In the genomic region with DNA sequence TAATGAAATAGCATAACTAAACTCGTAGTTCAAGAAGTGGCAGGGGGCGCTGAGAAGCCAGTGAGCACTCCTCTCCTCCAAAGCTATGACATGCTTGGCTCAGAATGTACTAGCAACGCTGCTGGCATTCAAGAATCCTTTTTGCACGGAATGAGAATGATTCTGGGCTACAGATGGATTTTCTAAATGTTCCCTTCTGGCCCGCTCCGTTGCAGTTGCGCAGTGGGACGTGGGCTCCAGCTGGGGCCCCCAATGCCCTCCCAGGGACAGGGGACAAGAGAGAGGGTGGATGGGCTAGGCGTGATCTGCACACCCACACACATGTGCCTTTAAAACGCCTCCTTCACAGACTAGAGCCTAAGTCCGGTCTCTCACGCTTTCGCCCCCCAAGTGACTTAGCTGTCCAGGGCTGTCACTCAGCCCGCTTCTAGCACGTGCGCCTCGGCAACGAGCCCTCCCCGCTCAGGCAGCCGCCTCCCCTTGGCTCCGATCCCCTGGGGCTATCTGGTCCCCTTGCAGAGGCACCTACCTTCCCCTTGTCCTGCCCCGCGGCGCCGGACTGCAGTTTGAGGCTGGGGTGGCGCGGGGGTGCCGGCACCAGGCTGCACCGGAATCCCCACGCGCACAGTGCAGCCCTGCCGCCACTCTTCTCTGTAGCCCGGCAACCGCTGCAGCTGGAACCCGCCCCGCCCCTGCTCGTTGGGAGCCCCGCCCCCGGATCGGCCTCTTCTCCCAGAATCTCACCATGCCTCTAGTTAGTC, we compare ENCODE assay signal across 7 mouse cellular contexts. TPM values are rescaled to one million over a fixed set of nuclear protein-coding genes. Genes with fewer than 3 reads are reported as not detected.
DNase-seq lines count a peak whose midpoint lies in the region; ATAC-seq and TF ChIP-seq lines count a peak whose summit lies in the region.

No protein-coding gene starts in this region.

- no peaks in the 10 kb centered on the region for H3K9me3 ChIP-seq in limb, embryonic 12.5 days
- H3K9me3 ChIP-seq in midbrain, embryonic 16.5 days (replicated peaks; ENCODE audit: control insufficient read depth, low read length, poor library complexity, severe bottlenecking): no peaks in the 10 kb centered on the region
- H3K9me3 ChIP-seq in stomach, postnatal 0 days (ENCODE audit: control insufficient read depth, low read length): no peaks in the 10 kb centered on the region

- H3K36me3 ChIP-seq in kidney, adult 2 months (ENCODE audit: control insufficient read depth, insufficient read depth, low read length): no peaks in the 10 kb centered on the region
- no peaks in the 10 kb centered on the region for H3K36me3 ChIP-seq in limb, embryonic 12.5 days
- no peaks in the 10 kb centered on the region for H3K36me3 ChIP-seq in midbrain, embryonic 16.5 days (ENCODE audit: control insufficient read depth, insufficient read depth, low read length)
- no peaks in the 10 kb centered on the region for H3K36me3 ChIP-seq in stomach, postnatal 0 days (ENCODE audit: control insufficient read depth, insufficient read depth, low read length)

- 0 out of 2 replicates have a peak, but pooled peaks cover 4% of the 10 kb centered on the region for H3K4me1 ChIP-seq in kidney, adult 2 months (ENCODE audit: control insufficient read depth, insufficient read depth, low read length)
- peaks cover 12% of the 10 kb centered on the region for H3K4me1 ChIP-seq in limb, embryonic 12.5 days (replicated peaks)
- H3K4me1 ChIP-seq in midbrain, embryonic 16.5 days (ENCODE audit: control insufficient read depth, insufficient read depth, low read length): peaks cover 10% of the 10 kb centered on the region
- H3K4me1 ChIP-seq in stomach, postnatal 0 days (replicated peaks; ENCODE audit: control insufficient read depth, insufficient read depth): peaks cover 2% of the 10 kb centered on the region; the same call in 1 of the 2 replicates

- H3K27me3 ChIP-seq in kidney, adult 2 months (replicated peaks; ENCODE audit: control insufficient read depth, insufficient read depth, low read length): no peaks in the 10 kb centered on the region; the same call in 1 of the 2 replicates
- peaks cover 18% of the 10 kb centered on the region for H3K27me3 ChIP-seq in limb, embryonic 12.5 days
- no peaks in the 10 kb centered on the region for H3K27me3 ChIP-seq in midbrain, embryonic 16.5 days (ENCODE audit: control insufficient read depth, insufficient read depth, low read depth, low read length)
- H3K27me3 ChIP-seq in stomach, postnatal 0 days (ENCODE audit: control insufficient read depth, insufficient read depth, low read length): no peaks in the 10 kb centered on the region

- peak overlapping the region; percentile 100 for H3K4me2 ChIP-seq in limb, embryonic 12.5 days
- peak overlapping the region; percentile 84 for H3K4me2 ChIP-seq in midbrain, embryonic 16.5 days (ENCODE audit: low read length)
- peak overlapping the region; percentile 98 for H3K4me2 ChIP-seq in stomach, postnatal 0 days (replicated peaks; ENCODE audit: low read depth)

- TF ChIP-seq CTCF in kidney, adult 2 months (conservative IDR thresholded peaks at IDR 0.05; ENCODE audit: insufficient read depth, insufficient read length, low read depth, low read length): no peak
- TF ChIP-seq CTCF in stomach, postnatal 0 days (IDR thresholded peaks at IDR 0.05; ENCODE audit: low read depth): peak; percentile 51

- DNase-seq in adrenal gland, adult 18-20 months (ENCODE audit: low spot score in 2 of 2): peak; percentile 44 to 64
- DNase-seq in embryo, embryonic 11 days: peak; percentile 90
- peak; percentile 31 for DNase-seq in kidney, adult 2 months
- DNase-seq in stomach, postnatal 0 days (ENCODE audit: low spot score): peak; percentile 87

- no peak for TF ChIP-seq EP300 in stomach, postnatal 0 days (optimal IDR thresholded peaks at IDR 0.05)

- no peak for TF ChIP-seq POLR2A in kidney, adult 2 months (IDR thresholded peaks at IDR 0.05; ENCODE audit: low read depth, low read length)

- no peak overlapping the region for H3K27ac ChIP-seq in kidney, adult 2 months (ENCODE audit: insufficient read depth, low read depth, low read length)
- no peak overlapping the region for H3K27ac ChIP-seq in limb, embryonic 12.5 days
- H3K27ac ChIP-seq in midbrain, embryonic 16.5 days (ENCODE audit: low read length): peak overlapping the region; percentile 72
- H3K27ac ChIP-seq in stomach, postnatal 0 days (replicated peaks): peak overlapping the region; percentile 76

- H3K4me3 ChIP-seq in kidney, adult 2 months (ENCODE audit: insufficient read depth, low read depth, low read length): peak overlapping the region; percentile 43; the same call in 1 of the 2 replicates
- H3K4me3 ChIP-seq in limb, embryonic 12.5 days (replicated peaks): peak overlapping the region; percentile 61
- H3K4me3 ChIP-seq in midbrain, embryonic 16.5 days (ENCODE audit: low read depth, low read length): peak overlapping the region; percentile 77
- peak overlapping the region; percentile 62 for H3K4me3 ChIP-seq in stomach, postnatal 0 days (ENCODE audit: low read depth, low read length)

- ATAC-seq in granulocyte monocyte progenitor cell, adult 5-6 weeks (replicated peaks; ENCODE audit: poor library complexity, severe bottlenecking): peak; percentile 73
- ATAC-seq in limb, embryonic 12.5 days (ENCODE audit: insufficient number of reproducible peaks, insufficient read depth, low FRiP score, low TSS enrichment, low read depth): peak; percentile 87
- peak; percentile 97 for ATAC-seq in midbrain, embryonic 16.5 days
- ATAC-seq in stomach, postnatal 0 days (ENCODE audit: low FRiP score, low TSS enrichment): peak; percentile 92

- WGBS in kidney, adult 2 months: 1% methylated on average over 40 of the region's 40 CpGs
- 2% methylated on average over 40 of the region's 40 CpGs for WGBS in limb, embryonic 12.5 days
- WGBS in midbrain, embryonic 16.5 days: under 1% methylated on average over 40 of the region's 40 CpGs
- under 1% methylated on average over 33 of the region's 40 CpGs for WGBS in stomach, postnatal 0 days

- H3K9ac ChIP-seq in limb, embryonic 12.5 days (replicated peaks): peak overlapping the region; percentile 59
- H3K9ac ChIP-seq in midbrain, embryonic 16.5 days (ENCODE audit: low read depth, low read length): peak overlapping the region; percentile 83
- H3K9ac ChIP-seq in stomach, postnatal 0 days (ENCODE audit: low read length): peak overlapping the region; percentile 68

RNA-seq across cellular contexts. Expression of gene Tnfrsf19, which starts 8.8 kb away (rescaled TPM):
- 10 to 100 TPM; 13.1 to 49.8 TPM for total RNA-seq in adrenal gland, adult 18-20 months (2021)
- total RNA-seq in granulocyte monocyte progenitor cell, adult 5-6 weeks (2014; fragmentation: Nextera tagmentation): not detected in 2 replicates
- not detected in 2 replicates for total RNA-seq in granulocyte monocyte progenitor cell, adult 5-6 weeks (2017)
- polyA plus RNA-seq in kidney, adult 2 months (2012; rRNA removed): 2.6 and 2.7 TPM in 2 replicates
- polyA plus RNA-seq in limb, embryonic 12.5 days (2016; fragmentation: Nextera tagmentation; extraction: Ambion mirVana): 34.2 and 42.5 TPM in 2 replicates
- 36.5 and 41.7 TPM in 2 replicates for polyA plus RNA-seq in midbrain, embryonic 16.5 days (2015; fragmentation: Nextera tagmentation; extraction: Ambion mirVana)
- polyA plus RNA-seq in stomach, postnatal 0 days (2015; fragmentation: Nextera tagmentation; extraction: Ambion mirVana): 27.8 and 28.2 TPM in 2 replicates

Comparison
In these comparisons a context has a peak if more than half of its experiments do, and no peak if none do; other contexts are left out.
1. DNase-seq: peak in every context shown above with its lines; median percentile 90 in embryo, embryonic 11 days; 87 in stomach, postnatal 0 days; 54 in adrenal gland, adult 18-20 months; 31 in kidney, adult 2 months.
2. H3K27ac ChIP-seq: peak in midbrain, embryonic 16.5 days (single experiment) and stomach, postnatal 0 days (single experiment); none in kidney, adult 2 months (single experiment) and limb, embryonic 12.5 days (single experiment).
3. Peak in every context shown above with its lines, with median percentiles within 50 percentile points of each other: ATAC-seq, H3K4me3 ChIP-seq, H3K4me2 ChIP-seq and H3K9ac ChIP-seq.